In the genomic region with DNA sequence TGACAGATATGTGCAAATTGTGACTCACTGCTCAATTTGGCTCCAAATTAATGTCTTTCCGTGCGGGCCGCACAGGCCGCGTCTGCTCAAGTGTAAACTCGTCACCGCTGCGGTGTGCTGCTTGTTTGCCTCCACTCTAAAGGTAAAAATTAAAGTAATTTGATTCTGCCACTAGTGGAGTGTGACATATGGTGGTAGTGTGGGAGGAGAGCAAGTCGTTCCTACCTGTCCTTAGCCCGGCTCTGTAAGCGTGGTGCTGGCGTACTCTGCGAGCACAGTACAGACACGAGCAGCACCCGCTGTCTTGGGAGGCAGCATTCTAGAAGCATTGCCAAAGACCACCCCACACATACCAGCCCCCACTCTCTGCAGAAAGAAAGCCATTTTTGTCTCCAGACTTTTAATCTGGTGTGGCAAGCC, we compare ENCODE assay signal across 11 mouse cellular contexts.
A peak's percentile ranks its signal among the peaks of the same experiment; 100 is the strongest.
DNase-seq lines count a peak whose midpoint lies in the region; ATAC-seq and TF ChIP-seq lines count a peak whose summit lies in the region.
"Had no signal": no experiment of that assay in that cellular context is flagged by ENCODE, and none has a peak within 500 bp of the region (broad histone marks: within the 10 kb centered on the region; RNA-seq: fewer than 3 reads in every experiment).

No protein-coding gene starts in this region.

- H3K4me3 ChIP-seq in forebrain, embryonic 12.5 days (replicated peaks) = no peak overlapping the region
- H3K4me3 ChIP-seq in forebrain, embryonic 11.5 days (ENCODE audit: low read depth, low read length) = no peak overlapping the region
- H3K4me3 ChIP-seq in embryonic facial prominence, embryonic 15.5 days (replicated peaks) = no peak overlapping the region
- no peak overlapping the region for H3K4me3 ChIP-seq in limb, embryonic 10.5 days
- no peak overlapping the region for H3K4me3 ChIP-seq in heart, adult 2 months
- H3K4me3 ChIP-seq: liver, embryonic 13.5 days had no signal

- intact Hi-C loops in heart, adult 2 months (cut with DNase I) = no loop called here

- no peaks in the 10 kb centered on the region for H3K9me3 ChIP-seq in forebrain, embryonic 12.5 days
- H3K9me3 ChIP-seq in forebrain, embryonic 11.5 days (ENCODE audit: control insufficient read depth, low read length) = no peaks in the 10 kb centered on the region
- H3K9me3 ChIP-seq in embryonic facial prominence, embryonic 15.5 days (replicated peaks) = no peaks in the 10 kb centered on the region
- H3K9me3 ChIP-seq in limb, embryonic 10.5 days (replicated peaks) = no peaks in the 10 kb centered on the region
- H3K9me3 ChIP-seq: liver, embryonic 13.5 days had no signal

- WGBS in forebrain, embryonic 12.5 days = 69% methylated on average over 15 of the region's 15 CpGs
- WGBS in forebrain, embryonic 11.5 days = 78% methylated on average over 15 of the region's 15 CpGs
- WGBS in embryonic facial prominence, embryonic 15.5 days = 64% methylated on average over 15 of the region's 15 CpGs
- 74% methylated on average over 15 of the region's 15 CpGs for WGBS in limb, embryonic 10.5 days
- WGBS in heart, adult 2 months = 93% methylated on average over 15 of the region's 15 CpGs

- H3K27me3 ChIP-seq in forebrain, embryonic 12.5 days = no peaks in the 10 kb centered on the region
- H3K27me3 ChIP-seq in forebrain, embryonic 11.5 days (ENCODE audit: control insufficient read depth, insufficient read depth, low read length) = no peaks in the 10 kb centered on the region
- no peaks in the 10 kb centered on the region for H3K27me3 ChIP-seq in embryonic facial prominence, embryonic 15.5 days
- H3K27me3 ChIP-seq in limb, embryonic 10.5 days (ENCODE audit: low read depth, poor library complexity, severe bottlenecking) = no peaks in the 10 kb centered on the region
- no peaks in the 10 kb centered on the region for H3K27me3 ChIP-seq in heart, adult 2 months (ENCODE audit: control insufficient read depth, insufficient read depth, low read length)
- H3K27me3 ChIP-seq: liver, embryonic 13.5 days had no signal

- ATAC-seq in forebrain, embryonic 12.5 days (ENCODE audit: low FRiP score) = no peak
- no peak for ATAC-seq in forebrain, embryonic 11.5 days (replicated peaks; ENCODE audit: low FRiP score)
- ATAC-seq in embryonic facial prominence, embryonic 15.5 days (ENCODE audit: insufficient number of reproducible peaks, low FRiP score, low TSS enrichment, low read depth) = 0 out of 2 replicates have a peak, but pooled peaks have one; percentile 13

- no peaks in the 10 kb centered on the region for H3K79me2 ChIP-seq in heart, adult 2 months (replicated peaks; ENCODE audit: control insufficient read depth, insufficient read depth, low read length)

- H3K27ac ChIP-seq in forebrain, embryonic 12.5 days = peak overlapping the region; percentile 42
- H3K27ac ChIP-seq in forebrain, embryonic 11.5 days (ENCODE audit: low read depth, low read length) = no peak overlapping the region
- no peak overlapping the region for H3K27ac ChIP-seq in embryonic facial prominence, embryonic 15.5 days (replicated peaks)
- H3K27ac ChIP-seq in limb, embryonic 10.5 days = no peak overlapping the region
- H3K27ac ChIP-seq in heart, adult 2 months = no peak overlapping the region
- H3K27ac ChIP-seq: liver, embryonic 13.5 days had no signal

- no peaks in the 10 kb centered on the region for H3K36me3 ChIP-seq in forebrain, embryonic 12.5 days (replicated peaks)
- H3K36me3 ChIP-seq in forebrain, embryonic 11.5 days (ENCODE audit: control insufficient read depth, insufficient read depth, low read length) = no peaks in the 10 kb centered on the region
- H3K36me3 ChIP-seq in embryonic facial prominence, embryonic 15.5 days = no peaks in the 10 kb centered on the region
- no peaks in the 10 kb centered on the region for H3K36me3 ChIP-seq in limb, embryonic 10.5 days
- no peaks in the 10 kb centered on the region for H3K36me3 ChIP-seq in heart, adult 2 months (ENCODE audit: control insufficient read depth, insufficient read depth, low read length)
- H3K36me3 ChIP-seq: liver, embryonic 13.5 days had no signal

- no peak overlapping the region for H3K4me2 ChIP-seq in forebrain, embryonic 12.5 days
- no peak overlapping the region for H3K4me2 ChIP-seq in forebrain, embryonic 11.5 days (ENCODE audit: low read depth, low read length, severe bottlenecking)
- no peak overlapping the region for H3K4me2 ChIP-seq in embryonic facial prominence, embryonic 15.5 days (replicated peaks)
- H3K4me2 ChIP-seq: liver, embryonic 13.5 days had no signal

- TF ChIP-seq EP300 in heart, adult 2 months (IDR thresholded peaks at IDR 0.05; ENCODE audit: insufficient read depth, low read depth, low read length) = no peak

- no peak for TF ChIP-seq POLR2A in heart, adult 2 months (IDR thresholded peaks at IDR 0.05; ENCODE audit: insufficient read depth, low read depth, low read length)

- H3K9ac ChIP-seq in forebrain, embryonic 12.5 days = no peak overlapping the region
- H3K9ac ChIP-seq in forebrain, embryonic 11.5 days (ENCODE audit: low read length) = no peak overlapping the region
- H3K9ac ChIP-seq in embryonic facial prominence, embryonic 15.5 days = no peak overlapping the region
- H3K9ac ChIP-seq in heart, adult 2 months (ENCODE audit: low read depth, low read length) = no peak overlapping the region
- H3K9ac ChIP-seq: liver, embryonic 13.5 days had no signal

- no peak for TF ChIP-seq CTCF in heart, adult 2 months (IDR thresholded peaks at IDR 0.05)

- peaks cover 41% of the 10 kb centered on the region for H3K4me1 ChIP-seq in forebrain, embryonic 12.5 days
- H3K4me1 ChIP-seq in forebrain, embryonic 11.5 days (replicated peaks; ENCODE audit: control insufficient read depth, insufficient read depth, low read length) = peaks cover 11% of the 10 kb centered on the region
- peaks cover 13% of the 10 kb centered on the region; the same call in 1 of the 2 replicates for H3K4me1 ChIP-seq in embryonic facial prominence, embryonic 15.5 days
- H3K4me1 ChIP-seq in limb, embryonic 10.5 days = peaks cover 16% of the 10 kb centered on the region
- peaks cover 8% of the 10 kb centered on the region for H3K4me1 ChIP-seq in heart, adult 2 months (ENCODE audit: control insufficient read depth, insufficient read depth, low read length)

- no peak for DNase-seq in forebrain, embryonic 11.5 days (ENCODE audit: low spot score)
- peak; percentile 77 for DNase-seq in layer of hippocampus, adult 9-11 months
- DNase-seq in right cerebral cortex, postnatal 14 days = peak; percentile 33
- DNase-seq in limb, embryonic 10.5 days (ENCODE audit: low spot score) = no peak
- DNase-seq in heart, adult 2 months = no peak
- no peak for DNase-seq in thymus, postnatal 25 days
- DNase-seq: heart, adult 18-20 months; kidney, adult 9 months; liver, embryonic 13.5 days had no signal

Comparison
In these comparisons a context has a peak if more than half of its experiments do, and no peak if none do; other contexts are left out.
1. DNase-seq: peak in layer of hippocampus, adult 9-11 months (single experiment) and right cerebral cortex, postnatal 14 days (single experiment); none in forebrain, embryonic 11.5 days (single experiment), limb, embryonic 10.5 days (single experiment), heart, adult 2 months (0 of 2) and thymus, postnatal 25 days (single experiment).